Mouse (Mus musculus) ES-E14 (cell line): ENCODE measurements around the gene Gm10964.

Experiments
- CHD2 ChIP-seq: IDR thresholded peaks from 2 replicates; pipeline ENCODE4 v1.6.1; 2014; ENCODE audit warnings: mild to moderate bottlenecking, low read depth, low read length, inconsistent platforms
- HCFC1 ChIP-seq: IDR thresholded peaks from 2 replicates; pipeline ENCODE4 v1.6.1; 2012; ENCODE audit warnings: low read length, inconsistent platforms, borderline replicate concordance; ENCODE audit not compliant: insufficient read depth
- MAFK ChIP-seq: IDR thresholded peaks from 2 replicates; pipeline ENCODE4 v1.6.1; 2014; ENCODE audit warnings: mild to moderate bottlenecking, low read depth, low read length, inconsistent platforms; ENCODE audit not compliant: insufficient read depth
- ZC3H11A ChIP-seq: IDR thresholded peaks from 2 replicates; pipeline ENCODE4 v1.6.1; 2012; ENCODE audit warnings: low read depth, mild to moderate bottlenecking, inconsistent platforms, low read length, borderline replicate concordance
- ZNF384 ChIP-seq: IDR thresholded peaks from 2 replicates; pipeline ENCODE4 v1.6.1; 2012; ENCODE audit warnings: low read depth, low read length, inconsistent platforms

DNA sequence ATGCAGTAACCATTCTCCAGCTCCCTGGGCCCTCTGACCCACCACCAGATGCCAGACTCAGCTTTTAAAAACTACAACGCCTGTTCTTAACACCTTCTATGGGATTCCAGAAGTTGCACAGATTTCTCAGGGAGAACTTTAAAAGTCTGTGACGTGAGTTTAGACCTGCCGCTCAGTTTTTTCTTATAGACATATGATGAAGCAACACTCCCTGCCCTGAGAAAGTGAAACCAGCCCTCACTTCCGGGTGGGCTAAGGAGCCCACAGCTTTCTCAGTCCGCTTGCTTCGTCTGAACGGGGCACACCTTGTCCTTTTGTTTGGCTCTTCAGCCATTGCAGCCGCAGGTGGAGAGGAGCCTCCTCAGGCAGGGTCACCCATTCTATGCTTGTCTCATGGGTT, 24.2 kb upstream of the Gm10964 start:
- TF ChIP-seq HCFC1 (no peak), ZNF384 (no peak), MAFK (no peak), CHD2 (no peak), ZC3H11A (no peak)
